ENCODE assay signal across 30 mouse cellular contexts in genomic region chr9:25143950-25144349, GRCm38 (mm10). TPM values are rescaled to one million over a fixed set of nuclear protein-coding genes. Genes with fewer than 3 reads are reported as not detected.
"Had no signal": no experiment of that assay in that cellular context is flagged by ENCODE, and none has a peak within 500 bp of the region (broad histone marks: within the 10 kb centered on the region; RNA-seq: fewer than 3 reads in every experiment).

No protein-coding gene starts in this region.

- H3K27ac ChIP-seq: limb, embryonic 12.5 days; limb, embryonic 15.5 days; macrophage; midbrain, embryonic 10.5 days; midbrain, embryonic 13.5 days; neural tube, embryonic 13.5 days; stomach, embryonic 15.5 days had no signal

- H3K4me2 ChIP-seq: limb, embryonic 12.5 days; limb, embryonic 15.5 days; lung, embryonic 14.5 days; midbrain, embryonic 13.5 days; neural tube, embryonic 13.5 days; stomach, embryonic 15.5 days had no signal

- H3K36me3 ChIP-seq: limb, embryonic 15.5 days; midbrain, embryonic 13.5 days; neural tube, embryonic 13.5 days; stomach, embryonic 15.5 days had no signal

- H3K4me3 ChIP-seq: limb, embryonic 12.5 days; limb, embryonic 15.5 days; midbrain, embryonic 10.5 days; midbrain, embryonic 13.5 days; myocyte; neural tube, embryonic 13.5 days; stomach, embryonic 15.5 days had no signal

- H3K27me3 ChIP-seq: limb, embryonic 12.5 days; limb, embryonic 15.5 days; midbrain, embryonic 13.5 days; neural tube, embryonic 13.5 days; stomach, embryonic 15.5 days had no signal

- ATAC-seq: lung, postnatal 0 days; midbrain, embryonic 13.5 days; midbrain, embryonic 16.5 days had no signal

- H3K9ac ChIP-seq: limb, embryonic 12.5 days; limb, embryonic 15.5 days; lung, embryonic 14.5 days; midbrain, embryonic 13.5 days; neural tube, embryonic 13.5 days; stomach, embryonic 15.5 days had no signal

- H3K9me3 ChIP-seq: limb, embryonic 12.5 days; limb, embryonic 15.5 days; midbrain, embryonic 10.5 days; midbrain, embryonic 13.5 days; neural tube, embryonic 13.5 days; stomach, embryonic 15.5 days had no signal

- DNase-seq: kidney, adult 11 months; kidney, adult 8-10 months; kidney, postnatal 14 days; kidney, postnatal 4 days; left cerebral cortex, postnatal 4 days; lung, embryonic 14.5 days; retina, postnatal 1 day; right cerebral cortex, postnatal 25 days; spleen, adult 18-20 months; thymus, postnatal 25 days had no signal

RNA-seq across cellular contexts. Expression of gene Gm10181, which starts 54.7 kb away (rescaled TPM):
- total RNA-seq: layer of hippocampus, adult 18-20 months; layer of hippocampus, postnatal 14 days; left cerebral cortex, adult 8-10 months; left cerebral cortex, postnatal 14 days; left cerebral cortex, postnatal 4 days; monocyte, adult 5-6 weeks; neutrophil, adult 5-6 weeks had no signal
- polyA plus RNA-seq: intestine, embryonic 14.5 days; kidney, embryonic 16.5 days; limb, embryonic 12.5 days; limb, embryonic 15.5 days; liver, embryonic 16.5 days; lung, embryonic 14.5 days; lung, postnatal 0 days; macrophage; midbrain, embryonic 10.5 days; midbrain, embryonic 13.5 days; midbrain, embryonic 16.5 days; myocyte; neural tube, embryonic 13.5 days; stomach, embryonic 15.5 days; thymus, postnatal 0 days had no signal
